Mouse (Mus musculus): ENCODE results near the gene Sqstm1. TPM values are rescaled to one million over a fixed set of nuclear protein-coding genes. Genes with fewer than 3 reads are reported as not detected.

The Sqstm1 gene
- total RNA-seq (2023): 100 to 1,000 TPM; 403 to 404 TPM

GRCm38 (mm10) chr11:50210505-50211151, at the start of gene Sqstm1, which contains the start of gene Mgat4b:
Gene Sqstm1, minus strand, starts transcription at chr11:50210827.
Gene Mgat4b, plus strand, starts transcription at chr11:50210890.

GRCm38 (mm10) chr11:50238324-50238723, 27.7 kb upstream of the Sqstm1 start, which contains the start of gene Ltc4s:
Gene Ltc4s, minus strand, starts transcription at chr11:50238616.

GRCm38 (mm10) chr11:50174111-50174729, 36.4 kb downstream of the Sqstm1 start, which contains the start of gene Mrnip:
Gene Mrnip, plus strand, starts transcription at chr11:50174444.

Other genes with a start within 250 kb of the Sqstm1 start
- gene Rnf130, start 185.5 kb downstream of the Sqstm1 start, total RNA-seq (2023): 10 to 100 TPM; 23.0 to 24.8 TPM
- gene Tbc1d9b, start 79.4 kb downstream of the Sqstm1 start, total RNA-seq (2023): 10 to 100 TPM; 74.5 to 79.3 TPM
- 1 to 10 TPM; 3.8 to 4.2 TPM for gene Mrnip, start 36.4 kb downstream of the Sqstm1 start, total RNA-seq (2023)
- 10 to 100 TPM; 10.4 to 14.6 TPM for gene Mgat4b, start 63 bp upstream of the Sqstm1 start, total RNA-seq (2023)
- not detected for gene Ltc4s, start 27.8 kb upstream of the Sqstm1 start, total RNA-seq (2023)
- 10 to 100 TPM; 42.7 to 44.5 TPM for gene Maml1, start 81.5 kb upstream of the Sqstm1 start, total RNA-seq (2023)
- 100 to 1,000 TPM; 170 to 196 TPM for gene Canx, start 114.8 kb upstream of the Sqstm1 start, total RNA-seq (2023)
- not detected for gene Cby3, start 143.6 kb upstream of the Sqstm1 start, total RNA-seq (2023)
- 1,000 to 10,000 TPM in 1 of 2 experiments, 100 to 1,000 TPM in 1; 983 to 1,083 TPM for gene Hnrnph1, start 166.2 kb upstream of the Sqstm1 start, total RNA-seq (2023)
- 10 to 100 TPM; 21.1 to 21.9 TPM for gene Rufy1, start 220.3 kb upstream of the Sqstm1 start, total RNA-seq (2023)